Mouse (Mus musculus): Measurements from ENCODE around the gene Egfl8. TPM values are rescaled to one million over a fixed set of nuclear protein-coding genes. Genes with fewer than 3 reads are reported as not detected.

Gene Egfl8
- polyA plus RNA-seq, 1 experiment = 1.1 TPM

DNA sequence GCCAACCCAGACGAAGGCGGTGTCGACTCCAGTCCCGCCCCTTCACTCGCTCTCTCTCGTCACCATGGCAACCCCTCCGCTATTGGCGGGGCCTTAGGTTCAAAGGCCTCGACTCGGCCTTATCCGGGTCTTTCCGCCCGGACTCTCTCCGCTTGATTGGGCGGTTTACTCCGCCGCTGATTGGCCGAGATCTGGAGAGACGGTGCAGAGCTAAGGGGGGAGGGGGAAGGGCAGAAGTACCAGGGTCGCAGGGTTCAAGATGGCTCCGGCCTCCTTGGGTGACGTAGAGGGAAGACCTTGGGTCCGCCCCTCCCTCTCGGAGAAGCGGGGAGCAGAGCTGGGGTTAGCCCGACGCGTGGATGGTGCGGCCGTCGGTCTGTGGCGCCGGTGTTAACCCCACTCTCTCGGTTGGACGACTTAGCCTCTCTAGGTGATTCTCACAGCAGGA is 11.7 kb downstream of the Egfl8 start, which contains the start of gene Agpat1:
Gene Agpat1, plus strand, starts transcription at position 202 of the 448 bp plus-strand sequence.
- H3K27me3 ChIP-seq (ENCODE audit: control insufficient read depth, insufficient read depth, low read length, poor library complexity, severe bottlenecking) = no peaks in the 10 kb centered on the region
- H3K27ac ChIP-seq (ENCODE audit: insufficient read depth, low read length) = peak within 1 kb of the TSS; percentile 12
- no peaks in the 10 kb centered on the region for H3K9me3 ChIP-seq (replicated peaks; ENCODE audit: control insufficient read depth, insufficient read depth, low read length, poor library complexity, severe bottlenecking)
- TF ChIP-seq EP300 (IDR thresholded peaks at IDR 0.05; ENCODE audit: insufficient read depth, low read depth, low read length) = no peak
- TF ChIP-seq POLR2A (IDR thresholded peaks at IDR 0.05; ENCODE audit: insufficient read depth, low read length) = peak; percentile 72
- H3K4me1 ChIP-seq (ENCODE audit: control insufficient read depth, insufficient read depth, low read length) = peaks cover 3% of the 10 kb centered on the region
- peak within 1 kb of the TSS; percentile 81 for H3K9ac ChIP-seq (ENCODE audit: low read depth, poor library complexity, severe bottlenecking)
- 0 out of 2 replicates have a peak, but pooled peaks cover 4% of the 10 kb centered on the region for H3K36me3 ChIP-seq (ENCODE audit: control insufficient read depth, insufficient read depth, low read length, poor library complexity, severe bottlenecking)
- H3K4me3 ChIP-seq (ENCODE audit: low read depth, low read length) = peak within 1 kb of the TSS; percentile 99

GRCm38 (mm10) chr17:34603375-34604060 is 12.3 kb downstream of the Egfl8 start, which contains the start of gene Rnf5:
Gene Rnf5, minus strand, starts transcription at chr17:34603690.
- Histone ChIP-seq H3K4me3 (ENCODE audit: low read depth, low read length) (peak within 1 kb of the TSS; percentile 99), H3K36me3 (ENCODE audit: control insufficient read depth, insufficient read depth, low read length, poor library complexity, severe bottlenecking) (0 out of 2 replicates have a peak, but pooled peaks cover 4% of the 10 kb centered on the region), H3K27me3 (ENCODE audit: control insufficient read depth, insufficient read depth, low read length, poor library complexity, severe bottlenecking) (no peaks in the 10 kb centered on the region), H3K9ac (ENCODE audit: low read depth, poor library complexity, severe bottlenecking) (peak within 1 kb of the TSS; percentile 81), H3K9me3 (replicated peaks; ENCODE audit: control insufficient read depth, insufficient read depth, low read length, poor library complexity, severe bottlenecking) (no peaks in the 10 kb centered on the region), H3K27ac (ENCODE audit: insufficient read depth, low read length) (peak within 1 kb of the TSS; percentile 12), H3K4me1 (ENCODE audit: control insufficient read depth, insufficient read depth, low read length) (peaks cover 3% of the 10 kb centered on the region)
- TF ChIP-seq EP300 (IDR thresholded peaks at IDR 0.05; ENCODE audit: insufficient read depth, low read depth, low read length) (no peak), POLR2A (IDR thresholded peaks at IDR 0.05; ENCODE audit: insufficient read depth, low read length) (no peak), CTCF (IDR thresholded peaks at IDR 0.05; ENCODE audit: low read depth, low read length) (no peak)

GRCm38 (mm10) chr17:34601796-34602195 is 14.0 kb downstream of the Egfl8 start:
- Histone ChIP-seq H3K36me3 (ENCODE audit: control insufficient read depth, insufficient read depth, low read length, poor library complexity, severe bottlenecking) (0 out of 2 replicates have a peak, but pooled peaks cover 4% of the 10 kb centered on the region), H3K27ac (ENCODE audit: insufficient read depth, low read length) (no peak overlapping the region), H3K4me3 (ENCODE audit: low read depth, low read length) (no peak overlapping the region), H3K27me3 (ENCODE audit: control insufficient read depth, insufficient read depth, low read length, poor library complexity, severe bottlenecking) (no peaks in the 10 kb centered on the region), H3K4me1 (ENCODE audit: control insufficient read depth, insufficient read depth, low read length) (peaks cover 3% of the 10 kb centered on the region), H3K9ac (ENCODE audit: low read depth, poor library complexity, severe bottlenecking) (no peak overlapping the region), H3K9me3 (replicated peaks; ENCODE audit: control insufficient read depth, insufficient read depth, low read length, poor library complexity, severe bottlenecking) (no peaks in the 10 kb centered on the region)
- no peak for TF ChIP-seq POLR2A (IDR thresholded peaks at IDR 0.05; ENCODE audit: insufficient read depth, low read length)
- no peak for TF ChIP-seq EP300 (IDR thresholded peaks at IDR 0.05; ENCODE audit: insufficient read depth, low read depth, low read length)
- no peak for TF ChIP-seq CTCF (IDR thresholded peaks at IDR 0.05; ENCODE audit: low read depth, low read length)

- H3K27ac ChIP-seq (ENCODE audit: insufficient read depth, low read length) = no peak overlapping the region
- no peaks in the 10 kb centered on the region for H3K27me3 ChIP-seq (ENCODE audit: control insufficient read depth, insufficient read depth, low read length, poor library complexity, severe bottlenecking)
- H3K9ac ChIP-seq (ENCODE audit: low read depth, poor library complexity, severe bottlenecking) = no peak overlapping the region
- 0 out of 2 replicates have a peak, but pooled peaks cover 4% of the 10 kb centered on the region for H3K36me3 ChIP-seq (ENCODE audit: control insufficient read depth, insufficient read depth, low read length, poor library complexity, severe bottlenecking)
- no peaks in the 10 kb centered on the region for H3K4me1 ChIP-seq (ENCODE audit: control insufficient read depth, insufficient read depth, low read length)
- TF ChIP-seq POLR2A (IDR thresholded peaks at IDR 0.05; ENCODE audit: insufficient read depth, low read length) (no peak), EP300 (IDR thresholded peaks at IDR 0.05; ENCODE audit: insufficient read depth, low read depth, low read length) (no peak), CTCF (IDR thresholded peaks at IDR 0.05; ENCODE audit: low read depth, low read length) (no peak)
- no peaks in the 10 kb centered on the region for H3K9me3 ChIP-seq (replicated peaks; ENCODE audit: control insufficient read depth, insufficient read depth, low read length, poor library complexity, severe bottlenecking)
- no peak overlapping the region for H3K4me3 ChIP-seq (ENCODE audit: low read depth, low read length)
Observed at GRCm38 (mm10) chr17:34599891-34600290, 15.9 kb downstream of the Egfl8 start.

DNA sequence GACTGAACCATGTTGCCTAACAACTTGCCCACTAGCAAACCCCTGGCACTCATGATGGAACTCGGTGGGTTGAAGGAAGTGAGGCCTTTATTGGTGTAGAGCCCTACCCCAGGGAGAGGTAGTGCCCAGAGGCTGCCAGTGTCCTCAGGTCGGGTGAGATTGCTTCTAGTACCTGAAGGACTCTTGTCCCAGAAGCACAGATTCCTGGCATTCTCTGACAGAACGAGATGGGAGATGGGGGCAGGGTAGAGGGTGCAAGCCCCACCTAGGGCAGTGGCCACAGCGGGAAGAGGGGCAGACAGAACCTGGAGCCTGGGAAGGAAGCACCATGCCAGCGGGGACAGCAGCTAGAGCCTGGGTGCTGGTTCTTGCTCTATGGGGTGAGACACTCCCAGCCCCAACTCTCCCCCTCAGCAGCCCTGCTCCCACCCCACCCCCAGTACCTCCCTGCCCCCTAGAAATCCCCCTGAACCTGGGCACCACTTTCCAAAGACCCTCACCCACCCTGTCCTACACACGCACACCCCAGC is 18.1 kb downstream of the Egfl8 start, which contains the start of gene Ager:
Gene Ager, plus strand, starts transcription at position 297 of the 530 bp plus-strand sequence.
- no peak within 1 kb of the TSS for H3K4me3 ChIP-seq (ENCODE audit: low read depth, low read length)
- no peak for TF ChIP-seq CTCF (IDR thresholded peaks at IDR 0.05; ENCODE audit: low read depth, low read length)
- no peak for TF ChIP-seq EP300 (IDR thresholded peaks at IDR 0.05; ENCODE audit: insufficient read depth, low read depth, low read length)
- TF ChIP-seq POLR2A (IDR thresholded peaks at IDR 0.05; ENCODE audit: insufficient read depth, low read length) = no peak
- H3K4me1 ChIP-seq (ENCODE audit: control insufficient read depth, insufficient read depth, low read length) = no peaks in the 10 kb centered on the region
- H3K36me3 ChIP-seq (ENCODE audit: control insufficient read depth, insufficient read depth, low read length, poor library complexity, severe bottlenecking) = 0 out of 2 replicates have a peak, but pooled peaks cover 9% of the 10 kb centered on the region
- no peak within 1 kb of the TSS for H3K9ac ChIP-seq (ENCODE audit: low read depth, poor library complexity, severe bottlenecking)
- no peaks in the 10 kb centered on the region for H3K27me3 ChIP-seq (ENCODE audit: control insufficient read depth, insufficient read depth, low read length, poor library complexity, severe bottlenecking)
- H3K9me3 ChIP-seq (replicated peaks; ENCODE audit: control insufficient read depth, insufficient read depth, low read length, poor library complexity, severe bottlenecking) = no peaks in the 10 kb centered on the region
- no peak within 1 kb of the TSS for H3K27ac ChIP-seq (ENCODE audit: insufficient read depth, low read length)

- no peak overlapping the region for H3K27ac ChIP-seq (ENCODE audit: insufficient read depth, low read length)
- no peaks in the 10 kb centered on the region for H3K4me1 ChIP-seq (ENCODE audit: control insufficient read depth, insufficient read depth, low read length)
- no peak for TF ChIP-seq CTCF (IDR thresholded peaks at IDR 0.05; ENCODE audit: low read depth, low read length)
- TF ChIP-seq EP300 (IDR thresholded peaks at IDR 0.05; ENCODE audit: insufficient read depth, low read depth, low read length) = no peak
- TF ChIP-seq POLR2A (IDR thresholded peaks at IDR 0.05; ENCODE audit: insufficient read depth, low read length) = no peak
Observed at GRCm38 (mm10) chr17:34596098-34596497, 19.7 kb downstream of the Egfl8 start.

More at GRCm38 (mm10) chr17:34596098-34596497, 19.7 kb downstream of the Egfl8 start:
- Histone ChIP-seq H3K36me3 (ENCODE audit: control insufficient read depth, insufficient read depth, low read length, poor library complexity, severe bottlenecking) (0 out of 2 replicates have a peak, but pooled peaks cover 9% of the 10 kb centered on the region), H3K27me3 (ENCODE audit: control insufficient read depth, insufficient read depth, low read length, poor library complexity, severe bottlenecking) (no peaks in the 10 kb centered on the region), H3K9ac (ENCODE audit: low read depth, poor library complexity, severe bottlenecking) (no peak overlapping the region), H3K9me3 (replicated peaks; ENCODE audit: control insufficient read depth, insufficient read depth, low read length, poor library complexity, severe bottlenecking) (no peaks in the 10 kb centered on the region), H3K4me3 (ENCODE audit: low read depth, low read length) (no peak overlapping the region)
